Mouse (Mus musculus) spleen, adult 2 months (tissue): ENCODE measurements at regions not wholly inside any gene's neighbourhood (a gene's known extent, or its start where the extent isn't known, plus 50 kb on each side); places are given as distances from the start of the nearest gene placed in this dataset.

Experiments
- DNase-seq, 2 experiments: peaks; one replicate each; pipeline versions ENCODE4 v3.0.0 to v3.0.0-alpha.2; 2012 to 2021; ENCODE audit warnings: low spot score in 2 of 2, low read depth in 1 of 2
- H3K27ac ChIP-seq: fragments of 200-500 bp; 2 replicates; pipeline ENCODE4 v1.5.1; 2012; ENCODE audit warnings: low read length, inconsistent platforms; ENCODE audit not compliant: insufficient read depth
- H3K27me3 ChIP-seq: fragments of 200-500 bp; 2 replicates; pipeline ENCODE4 v1.6.1; 2012; ENCODE audit warnings: mild to moderate bottlenecking, moderate library complexity, low read length, inconsistent platforms; ENCODE audit not compliant: control insufficient read depth, insufficient read depth
- H3K36me3 ChIP-seq: fragments of 200-500 bp; 2 replicates; pipeline ENCODE4 v1.6.1; 2012; ENCODE audit warnings: mild to moderate bottlenecking, low read length, inconsistent platforms; ENCODE audit not compliant: control insufficient read depth, insufficient read depth
- H3K4me1 ChIP-seq: fragments of 200-500 bp; 2 replicates; pipeline ENCODE4 v1.6.1; 2011; ENCODE audit warnings: inconsistent platforms; ENCODE audit not compliant: control insufficient read depth, insufficient read depth, insufficient read length
- H3K4me3 ChIP-seq: fragments of 200-500 bp; 2 replicates; pipeline ENCODE4 v1.5.1; 2011; ENCODE audit warnings: mild to moderate bottlenecking, inconsistent platforms; ENCODE audit not compliant: insufficient read depth, insufficient read length; ENCODE audit errors: extremely low read depth
- CTCF ChIP-seq: fragments of 200-500 bp; IDR thresholded peaks from 2 replicates; pipeline ENCODE4 v1.5.1; 2011; ENCODE audit warnings: mild to moderate bottlenecking, inconsistent platforms; ENCODE audit not compliant: insufficient read depth, insufficient read length, insufficient replicate concordance; ENCODE audit errors: extremely low read depth
- POLR2A ChIP-seq: fragments of 200-500 bp; IDR thresholded peaks from 2 replicates; pipeline ENCODE4 v1.6.1; 2011; ENCODE audit warnings: low read depth, low read length, inconsistent platforms
- WGBS: fragments of 180-500 bp; shearing (Covaris S2); methylation state at CpG from one replicate; pipeline ENCODE4 v1.1.7; 2018; 5-methylcytosine and 5-hydroxymethylcytosine counted together

GRCm38 (mm10) chr10:21535631-21536030, 57.3 kb upstream of the 1700020N01Rik start:
- TF ChIP-seq CTCF = no peak
- no peak for TF ChIP-seq POLR2A
- Histone ChIP-seq H3K27ac (no peak overlapping the region), H3K36me3 (no peaks in the 10 kb centered on the region), H3K4me1 (no peaks in the 10 kb centered on the region), H3K27me3 (no peaks in the 10 kb centered on the region), H3K4me3 (no peak overlapping the region)
- DNase-seq = no peak
- WGBS = 31% methylated on average over 5 of the region's 5 CpGs

GRCm38 (mm10) chr10:21538481-21538880, 54.5 kb upstream of the 1700020N01Rik start:
- H3K27me3 ChIP-seq = no peaks in the 10 kb centered on the region
- no peaks in the 10 kb centered on the region for H3K36me3 ChIP-seq
- no peak for TF ChIP-seq POLR2A
- TF ChIP-seq CTCF = no peak
- WGBS = 93% methylated on average over 6 of the region's 6 CpGs
- H3K4me1 ChIP-seq = no peaks in the 10 kb centered on the region
- H3K4me3 ChIP-seq = no peak overlapping the region
- no peak for DNase-seq
- H3K27ac ChIP-seq = no peak overlapping the region
